Mouse (Mus musculus) liver, embryonic 14.5 days (tissue): Measurements from ENCODE around the gene Neurl1a.

Experiments used
- CTCF ChIP-seq: IDR thresholded peaks from 2 replicates; pipeline ENCODE4 v1.5.1; 2016; ENCODE audit warnings: antibody characterized with exemption, low read depth, control low read depth
- EP300 ChIP-seq: IDR thresholded peaks from 2 replicates; pipeline ENCODE4 v1.6.1; 2016; ENCODE audit warnings: antibody characterized with exemption, low read depth

DNA sequence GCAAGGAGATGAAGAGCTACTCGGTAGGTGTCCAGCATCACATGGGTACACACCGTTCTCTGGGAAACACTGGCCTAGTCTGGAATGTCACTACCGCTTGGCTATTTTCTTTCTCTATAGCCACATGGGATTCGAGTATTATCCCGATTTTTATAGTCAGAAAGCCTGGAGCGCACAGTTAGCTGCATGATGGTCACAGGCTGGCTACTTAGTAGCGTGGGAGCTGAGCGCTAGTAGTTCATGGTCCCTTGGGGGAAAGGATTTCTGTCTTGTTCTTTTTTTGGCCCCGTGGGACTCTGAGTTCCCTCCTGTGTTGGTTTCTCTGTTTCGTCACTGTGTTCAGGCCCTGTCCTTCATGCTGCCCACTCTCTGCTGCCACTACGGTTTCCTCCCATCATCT, 119.5 kb downstream of the Neurl1a start:
- TF ChIP-seq CTCF, result no peak
- no peak for TF ChIP-seq EP300
